Mouse (Mus musculus): ENCODE measurements around the gene Atxn2l.

The Atxn2l gene

GRCm38 (mm10) chr7:126463004-126463403 is 40.2 kb downstream of the Atxn2l start, which contains the start of gene Atp2a1:
Gene Atp2a1, minus strand, starts transcription at chr7:126463108.
- no peak for DNase-seq (ENCODE audit: low spot score)

- no peak for DNase-seq (ENCODE audit: low spot score)
Observed at GRCm38 (mm10) chr7:126461626-126462025, 41.6 kb downstream of the Atxn2l start.

GRCm38 (mm10) chr7:126460623-126461399 is 42.4 kb downstream of the Atxn2l start:
- no peak for DNase-seq (ENCODE audit: low spot score)

GRCm38 (mm10) chr7:126458844-126459618 is 44.2 kb downstream of the Atxn2l start:
- no peak for DNase-seq (ENCODE audit: low spot score)

GRCm38 (mm10) chr7:126458225-126458624 is 45.0 kb downstream of the Atxn2l start:
- no peak for DNase-seq (ENCODE audit: low spot score)

GRCm38 (mm10) chr7:126456382-126457266 is 46.6 kb downstream of the Atxn2l start:
- no peak for DNase-seq (ENCODE audit: low spot score)

- DNase-seq (ENCODE audit: low spot score): no peak
Observed at GRCm38 (mm10) chr7:126455242-126455641, 48.0 kb downstream of the Atxn2l start.

GRCm38 (mm10) chr7:126453861-126454260 is 49.4 kb downstream of the Atxn2l start:
- no peak for DNase-seq (ENCODE audit: low spot score)

GRCm38 (mm10) chr7:126452244-126452643 is 51.0 kb downstream of the Atxn2l start:
- DNase-seq (ENCODE audit: low spot score): no peak

GRCm38 (mm10) chr7:126450641-126451040 is 52.6 kb downstream of the Atxn2l start:
- no peak for DNase-seq (ENCODE audit: low spot score)

- no peak for DNase-seq (ENCODE audit: low spot score)
Observed at GRCm38 (mm10) chr7:126449991-126450390, 53.2 kb downstream of the Atxn2l start.

GRCm38 (mm10) chr7:126448481-126448880 is 54.8 kb downstream of the Atxn2l start:
- no peak for DNase-seq (ENCODE audit: low spot score)

- no peak for DNase-seq (ENCODE audit: low spot score)
Observed at GRCm38 (mm10) chr7:126446217-126446616, 57.0 kb downstream of the Atxn2l start.

GRCm38 (mm10) chr7:126445104-126445815 is 58.0 kb downstream of the Atxn2l start:
- no peak for DNase-seq (ENCODE audit: low spot score)

- DNase-seq (ENCODE audit: low spot score): no peak
Observed at GRCm38 (mm10) chr7:126444536-126444935, 58.7 kb downstream of the Atxn2l start.

GRCm38 (mm10) chr7:126443997-126444396 is 59.2 kb downstream of the Atxn2l start:
- DNase-seq (ENCODE audit: low spot score): no peak
